8 mouse cellular contexts compared by ENCODE assay signal in genomic region chr1:177322745-177323299, GRCm38 (mm10).
DNase-seq lines count a peak whose midpoint lies in the region; ATAC-seq lines count a peak whose summit lies in the region.

No protein-coding gene starts in this region.

- H3K9ac ChIP-seq in heart, embryonic 13.5 days = peak overlapping the region; percentile 78
- H3K9ac ChIP-seq in embryonic facial prominence, embryonic 13.5 days = peak overlapping the region; percentile 65
- H3K9ac ChIP-seq in intestine, embryonic 14.5 days (ENCODE audit: low read length) = peak overlapping the region; percentile 37

- H3K4me3 ChIP-seq in heart, embryonic 13.5 days = peak overlapping the region; percentile 57
- peak overlapping the region; percentile 49 for H3K4me3 ChIP-seq in embryonic facial prominence, embryonic 13.5 days
- peak overlapping the region; percentile 38 for H3K4me3 ChIP-seq in intestine, embryonic 14.5 days (ENCODE audit: low read depth, low read length)

- under 1% methylated on average over 40 of the region's 40 CpGs for WGBS in heart, embryonic 13.5 days
- WGBS in embryonic facial prominence, embryonic 13.5 days = under 1% methylated on average over 40 of the region's 40 CpGs
- WGBS in intestine, embryonic 14.5 days = under 1% methylated on average over 40 of the region's 40 CpGs

- H3K9me3 ChIP-seq in heart, embryonic 13.5 days = peaks cover 4% of the 10 kb centered on the region; the same call in 1 of the 2 replicates
- H3K9me3 ChIP-seq in embryonic facial prominence, embryonic 13.5 days = no peaks in the 10 kb centered on the region
- no peaks in the 10 kb centered on the region for H3K9me3 ChIP-seq in intestine, embryonic 14.5 days (ENCODE audit: control insufficient read depth, low read length)

- no peak overlapping the region for H3K27ac ChIP-seq in heart, embryonic 13.5 days (replicated peaks)
- H3K27ac ChIP-seq in embryonic facial prominence, embryonic 13.5 days = no peak overlapping the region
- no peak overlapping the region for H3K27ac ChIP-seq in intestine, embryonic 14.5 days (ENCODE audit: low read depth)

- H3K27me3 ChIP-seq in heart, embryonic 13.5 days (replicated peaks) = no peaks in the 10 kb centered on the region
- H3K27me3 ChIP-seq in embryonic facial prominence, embryonic 13.5 days = peaks cover 8% of the 10 kb centered on the region; the same call in 1 of the 2 replicates
- 0 out of 2 replicates have a peak, but pooled peaks cover 2% of the 10 kb centered on the region for H3K27me3 ChIP-seq in intestine, embryonic 14.5 days (replicated peaks; ENCODE audit: control insufficient read depth, insufficient read depth, low read length)

- no peak for DNase-seq in heart, adult 9 months (ENCODE audit: low spot score in 2 of 2)
- DNase-seq in adrenal gland, postnatal 14 days = peak; percentile 24
- DNase-seq in intestine, embryonic 14.5 days (ENCODE audit: low spot score) = peak; percentile 63
- DNase-seq in lung, postnatal 36 days = peak; percentile 7
- DNase-seq in right cerebral cortex, postnatal 10 days (ENCODE audit: low spot score in 2 of 2) = peak; percentile 57
- no peak for DNase-seq in spleen, postnatal 4 days (ENCODE audit: low spot score in 2 of 2)

- H3K36me3 ChIP-seq in heart, embryonic 13.5 days = no peaks in the 10 kb centered on the region
- no peaks in the 10 kb centered on the region for H3K36me3 ChIP-seq in embryonic facial prominence, embryonic 13.5 days
- no peaks in the 10 kb centered on the region for H3K36me3 ChIP-seq in intestine, embryonic 14.5 days (ENCODE audit: control insufficient read depth, insufficient read depth, low read length)

- 0 out of 2 replicates have a peak, but pooled peaks cover 3% of the 10 kb centered on the region for H3K4me1 ChIP-seq in heart, embryonic 13.5 days
- 0 out of 2 replicates have a peak, but pooled peaks cover 7% of the 10 kb centered on the region for H3K4me1 ChIP-seq in embryonic facial prominence, embryonic 13.5 days
- no peaks in the 10 kb centered on the region for H3K4me1 ChIP-seq in intestine, embryonic 14.5 days (replicated peaks; ENCODE audit: control insufficient read depth, insufficient read depth, low read length)

- no peak for ATAC-seq in heart, embryonic 13.5 days (ENCODE audit: extremely low read depth, insufficient number of reproducible peaks, low FRiP score, low TSS enrichment)
- 0 out of 2 replicates have a peak, but pooled peaks have one; percentile 43 for ATAC-seq in embryonic facial prominence, embryonic 13.5 days (ENCODE audit: insufficient number of reproducible peaks, insufficient read depth, low FRiP score, low TSS enrichment, low read depth)
- no peak for ATAC-seq in intestine, embryonic 14.5 days (replicated peaks; ENCODE audit: low FRiP score, low TSS enrichment, low read depth)

- H3K4me2 ChIP-seq in heart, embryonic 13.5 days = peak overlapping the region; percentile 85
- H3K4me2 ChIP-seq in embryonic facial prominence, embryonic 13.5 days = peak overlapping the region; percentile 94
- H3K4me2 ChIP-seq in intestine, embryonic 14.5 days (ENCODE audit: low read length) = peak overlapping the region; percentile 94

Comparison
In these comparisons a context has a peak if more than half of its experiments do, and no peak if none do; other contexts are left out.
1. DNase-seq: peak in adrenal gland, postnatal 14 days (single experiment), intestine, embryonic 14.5 days (single experiment), lung, postnatal 36 days (single experiment) and right cerebral cortex, postnatal 10 days (2 of 2); none in heart, adult 9 months (0 of 2) and spleen, postnatal 4 days (0 of 2).
2. Peak in every context shown above with its lines, with median percentiles within 50 percentile points of each other: H3K4me2 ChIP-seq, H3K4me3 ChIP-seq and H3K9ac ChIP-seq.